Mouse (Mus musculus) left cerebral cortex, postnatal 10 days (tissue): ENCODE data around the gene Arhgap10. TPM values are rescaled to one million over a fixed set of nuclear protein-coding genes. Genes with fewer than 3 reads are reported as not detected.

Experiments used
- DNase-seq, 2 experiments: peaks; one replicate each; pipeline ENCODE4 v3.0.0; 2021 to 2022; ENCODE audit warnings: low spot score in 2 of 2, mixed read lengths in 1 of 2; ENCODE audit errors: extremely low spot score in 1 of 2
- intact Hi-C: fragments of 180-260 bp; cut with DNase I; formaldehyde crosslinking; loops from one replicate; pipeline ENCODE4 v1.15.1; 2025
- total RNA-seq, 2 experiments: library from RNA; stranded (reverse); gene quantifications; 2 replicates each; pipeline ENCODE4 v1.2.3; 2021

The Arhgap10 gene
- total RNA-seq, 2 experiments from 2014 or later: 11.0 TPM

- no peak for DNase-seq
- intact Hi-C loops: no loop called here
Observed at GRCm38 (mm10) chr8:77491231-77491923, 26.4 kb downstream of the Arhgap10 start.

- peak in 1 of 2 experiments; percentile 70 for DNase-seq
- intact Hi-C loops: no loop called here
Observed at GRCm38 (mm10) chr8:77490095-77490781, 27.5 kb downstream of the Arhgap10 start.

GRCm38 (mm10) chr8:77489235-77489634 is 28.5 kb downstream of the Arhgap10 start:
- no peak for DNase-seq
- intact Hi-C loops: no loop called here

- DNase-seq: no peak
- intact Hi-C loops: no loop called here
Observed at GRCm38 (mm10) chr8:77488215-77488606, 29.5 kb downstream of the Arhgap10 start.

- no peak for DNase-seq
- intact Hi-C loops: no loop called here
Observed at GRCm38 (mm10) chr8:77487590-77488214, 30.1 kb downstream of the Arhgap10 start.

- no peak for DNase-seq
- intact Hi-C loops: no loop called here
Observed at GRCm38 (mm10) chr8:77486749-77487148, 31.0 kb downstream of the Arhgap10 start.

DNA sequence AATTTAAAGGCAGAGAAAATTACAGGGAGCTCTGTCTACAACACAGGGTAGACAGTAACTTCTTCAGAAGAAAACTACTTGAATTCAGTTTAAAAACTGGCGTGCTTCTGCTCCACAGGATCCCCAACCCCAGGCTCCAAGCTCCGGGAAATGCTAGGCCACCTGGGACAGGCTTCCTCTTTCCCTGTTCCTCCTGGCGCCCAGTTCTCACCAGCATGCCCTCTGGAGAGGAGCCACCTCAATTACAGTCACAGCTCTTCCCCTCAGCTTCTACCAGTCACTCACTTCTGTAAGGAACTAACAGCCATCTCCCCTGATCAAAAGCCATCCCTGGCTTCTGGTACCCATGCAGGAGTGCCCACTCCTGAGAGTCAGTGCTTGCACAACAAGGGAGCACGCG is 32.9 kb downstream of the Arhgap10 start:
- DNase-seq: no peak
- intact Hi-C loops: no loop called here

GRCm38 (mm10) chr8:77484266-77484665 is 33.5 kb downstream of the Arhgap10 start:
- intact Hi-C loops: no loop called here
- DNase-seq: no peak

GRCm38 (mm10) chr8:77483676-77484075 is 34.1 kb downstream of the Arhgap10 start:
- DNase-seq: no peak
- intact Hi-C loops: no loop called here

DNA sequence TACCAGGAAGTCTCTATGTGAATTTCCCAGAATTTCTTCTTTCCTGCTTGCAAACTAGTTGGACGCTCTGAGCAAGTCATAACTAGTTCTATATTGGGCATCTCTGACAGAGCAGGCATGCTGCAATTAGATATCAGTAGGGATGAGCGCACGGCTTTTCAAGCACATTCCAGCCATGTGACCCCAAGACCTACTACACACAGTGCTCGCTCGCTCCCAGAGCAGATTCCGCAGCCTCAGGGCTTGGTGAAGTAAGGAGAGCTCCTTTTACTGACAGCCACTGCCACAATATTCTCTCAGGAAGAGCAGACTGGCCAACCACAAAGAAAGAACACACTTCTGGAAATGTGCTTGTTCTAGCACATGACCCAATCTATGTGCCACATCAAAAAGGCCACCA is 36.0 kb downstream of the Arhgap10 start:
- intact Hi-C loops: no loop called here
- DNase-seq: peak in 1 of 2 experiments; percentile 36

GRCm38 (mm10) chr8:77479995-77480394 is 37.8 kb downstream of the Arhgap10 start:
- intact Hi-C loops: no loop called here
- DNase-seq: no peak

- intact Hi-C loops: no loop called here
- DNase-seq: no peak
Observed at GRCm38 (mm10) chr8:77478913-77479273, 38.9 kb downstream of the Arhgap10 start.

DNA sequence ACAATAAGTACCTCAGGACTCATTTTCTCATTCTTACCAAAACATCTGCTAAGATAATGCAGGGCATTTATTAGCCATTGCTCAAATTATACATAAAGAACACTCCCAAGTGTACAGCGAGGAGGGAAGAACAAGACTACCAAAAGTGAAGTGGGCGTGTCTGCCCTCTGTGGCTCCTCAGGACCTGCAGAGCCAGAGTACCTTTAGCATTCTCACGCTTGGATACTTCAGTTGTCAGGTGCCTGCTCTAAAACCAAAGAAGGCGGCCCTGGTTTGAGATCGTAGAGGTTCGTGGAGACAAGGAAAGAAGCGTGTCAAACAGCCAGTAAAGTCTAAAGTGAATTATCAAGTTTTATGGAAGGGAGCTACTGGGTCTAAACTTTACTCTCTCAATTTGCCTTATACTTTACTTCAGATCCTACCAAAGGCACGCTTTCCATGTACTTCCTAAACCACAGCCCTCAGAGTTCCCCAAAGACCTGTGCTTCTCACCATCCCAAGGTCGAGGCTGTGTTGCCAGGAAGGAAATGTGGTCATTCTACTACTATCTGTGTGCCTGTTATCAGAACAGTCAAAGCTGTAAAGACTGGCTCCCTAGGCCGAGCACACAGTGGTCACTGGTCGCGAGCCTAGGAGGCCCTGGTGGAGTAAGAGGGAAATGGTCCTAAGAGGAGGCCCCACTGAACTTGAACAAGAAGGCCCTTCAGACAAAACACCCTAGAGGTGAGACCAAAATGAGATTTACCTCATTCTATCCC is 39.4 kb downstream of the Arhgap10 start:
- intact Hi-C loops: no loop called here
- no peak for DNase-seq

- no peak for DNase-seq
- intact Hi-C loops: no loop called here
Observed at GRCm38 (mm10) chr8:77477684-77478083, 40.1 kb downstream of the Arhgap10 start.

- intact Hi-C loops: no loop called here
- DNase-seq: no peak
Observed at GRCm38 (mm10) chr8:77474614-77475013, 43.1 kb downstream of the Arhgap10 start.

GRCm38 (mm10) chr8:77473773-77474172 is 44.0 kb downstream of the Arhgap10 start:
- intact Hi-C loops: no loop called here
- DNase-seq: no peak

DNA sequence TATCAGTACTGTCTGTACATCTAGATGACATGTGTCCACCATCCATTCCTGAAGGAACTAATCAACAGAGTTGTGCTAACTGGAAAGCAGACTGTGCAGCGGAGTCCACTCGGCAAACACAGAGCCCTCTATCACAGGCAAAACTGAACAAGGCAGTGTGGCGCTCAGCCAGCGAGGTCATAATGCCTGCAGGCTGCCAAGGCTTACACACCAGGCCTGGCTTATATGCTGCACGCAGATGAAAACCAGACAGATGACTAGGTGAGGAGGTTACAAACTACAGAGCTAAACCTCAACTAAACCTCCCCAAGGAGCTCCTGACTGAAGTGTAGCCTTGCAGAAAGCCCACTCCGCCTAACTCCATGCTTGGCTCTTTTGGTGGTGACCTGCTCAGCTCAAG is 44.4 kb downstream of the Arhgap10 start:
- intact Hi-C loops: no loop called here
- peak in 1 of 2 experiments; percentile 39 for DNase-seq

- no peak for DNase-seq
- intact Hi-C loops: no loop called here
Observed at GRCm38 (mm10) chr8:77461392-77461791, 56.4 kb downstream of the Arhgap10 start.

- intact Hi-C loops: no loop called here
Observed at GRCm38 (mm10) chr8:77460363-77460762, 57.4 kb downstream of the Arhgap10 start.

More at GRCm38 (mm10) chr8:77460363-77460762, 57.4 kb downstream of the Arhgap10 start:
- no peak for DNase-seq
